Mouse (Mus musculus) hindbrain, embryonic 13.5 days (tissue): ENCODE results near the gene Gins2. TPM values are rescaled to one million over a fixed set of nuclear protein-coding genes. Genes with fewer than 3 reads are reported as not detected.

Source experiments
- ATAC-seq: fragments of 200-750 bp; cut with Nextera tagmentation; 2 replicates; pipeline ENCODE4 v1.8.0; 2017; ENCODE audit warnings: moderate TSS enrichment; ENCODE audit not compliant: low FRiP score
- H3K27ac ChIP-seq: fragments of 300-500 bp; sonication (generic); 2 replicates; pipeline ENCODE4 v1.5.1; 2015; ENCODE audit warnings: inconsistent platforms, mild to moderate bottlenecking, moderate library complexity
- H3K27me3 ChIP-seq: fragments of 300-500 bp; sonication (generic); 2 replicates; pipeline ENCODE4 v1.6.1; 2015; ENCODE audit warnings: mild to moderate bottlenecking, inconsistent platforms
- H3K36me3 ChIP-seq: fragments of 300-500 bp; sonication (generic); 2 replicates; pipeline ENCODE4 v1.6.1; 2015; ENCODE audit warnings: mild to moderate bottlenecking, inconsistent platforms
- H3K4me1 ChIP-seq: fragments of 300-500 bp; sonication (generic); replicated peaks from 2 replicates; pipeline ENCODE4 v1.6.1; 2015; ENCODE audit warnings: inconsistent platforms
- H3K4me2 ChIP-seq: fragments of 300-500 bp; sonication (generic); 2 replicates; pipeline ENCODE4 v1.6.1; 2015; ENCODE audit warnings: inconsistent platforms, mild to moderate bottlenecking, moderate library complexity
- H3K4me3 ChIP-seq: fragments of 300-500 bp; sonication (generic); 2 replicates; pipeline ENCODE4 v1.5.1; 2015; ENCODE audit warnings: mild to moderate bottlenecking, inconsistent platforms
- H3K9ac ChIP-seq: fragments of 300-500 bp; sonication (generic); 2 replicates; pipeline ENCODE4 v1.6.1; 2015; ENCODE audit warnings: mild to moderate bottlenecking, inconsistent platforms
- H3K9me3 ChIP-seq: fragments of 300-500 bp; sonication (generic); 2 replicates; pipeline ENCODE4 v1.6.1; 2016; ENCODE audit warnings: inconsistent platforms
- WGBS: fragments of 180-500 bp; shearing (Covaris S2); methylation state at CpG from one replicate; pipeline ENCODE4 v1.1.7; 2015; 5-methylcytosine and 5-hydroxymethylcytosine counted together
- polyA plus RNA-seq: library from polyadenylated mRNA; unstranded; fragments of >200 nt; fragmentation: Nextera tagmentation; extraction: Ambion mirVana; gene quantifications from 2 replicates; pipeline ENCODE4 v1.2.1, GENCODE M21; 2015

Gene Gins2
- polyA plus RNA-seq, 1 experiment from 2014 or later = 23.1 TPM

DNA sequence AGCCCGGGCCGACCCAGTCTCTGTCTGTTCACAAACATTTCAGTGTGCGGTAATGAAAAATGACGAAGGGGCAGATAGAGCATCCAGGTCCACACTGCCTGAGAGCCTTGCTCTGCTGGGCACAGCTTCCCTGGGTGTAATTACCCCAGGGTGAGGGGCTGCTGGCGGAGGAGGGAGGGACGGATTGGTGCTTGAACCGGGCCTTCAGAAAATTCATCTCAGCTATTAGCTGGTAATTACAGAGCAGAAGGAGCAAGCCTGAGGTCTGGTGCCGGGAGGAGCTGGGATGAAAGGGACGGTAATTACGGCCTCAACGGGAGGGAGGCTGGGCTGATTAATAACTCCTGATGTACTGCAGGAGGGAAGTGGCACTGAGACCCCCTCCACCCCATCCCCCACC, 39.2 kb downstream of the Gins2 start:
- Histone ChIP-seq H3K9me3 (no peaks in the 10 kb centered on the region), H3K4me3 (peak overlapping the region; percentile 15; the same call in 1 of the 2 replicates), H3K27me3 (no peaks in the 10 kb centered on the region), H3K36me3 (peaks cover 10% of the 10 kb centered on the region; the same call in 1 of the 2 replicates), H3K4me1 (peaks cover 100% of the 10 kb centered on the region), H3K9ac (peak overlapping the region; percentile 68), H3K27ac (peak overlapping the region; percentile 95), H3K4me2 (peak overlapping the region; percentile 58)
- WGBS = 6% methylated on average over 11 of the region's 11 CpGs
- ATAC-seq = peak; percentile 52

DNA sequence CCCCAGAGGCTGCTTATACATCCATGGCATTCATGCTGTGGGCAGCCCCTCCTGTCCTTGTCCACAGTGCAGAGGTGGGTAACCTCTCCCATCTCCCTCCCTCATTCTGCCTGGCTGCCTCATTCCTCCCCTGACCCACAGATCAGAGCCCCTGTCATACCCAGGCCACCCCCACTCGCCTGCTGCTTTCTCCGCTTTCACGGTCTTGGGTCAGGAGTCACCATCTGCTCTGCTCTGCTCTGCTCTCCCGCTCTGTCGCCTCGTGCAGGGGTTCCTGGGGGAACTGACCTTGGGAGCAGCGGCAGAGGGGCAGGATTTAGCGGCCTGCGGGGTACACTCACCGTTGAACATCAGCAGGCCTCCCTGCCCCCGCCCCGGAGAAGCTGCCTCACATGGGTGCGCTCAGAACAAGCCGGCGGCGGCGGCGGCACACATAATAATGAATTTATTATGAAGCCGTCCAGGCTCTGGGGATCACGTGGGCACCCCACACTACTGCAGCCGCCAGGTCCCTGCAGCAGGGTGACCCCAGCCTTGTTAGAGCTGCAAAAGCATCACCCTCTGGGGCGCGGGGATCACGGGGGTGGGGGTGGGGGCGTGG, 39.7 kb downstream of the Gins2 start:
- H3K9ac ChIP-seq = peak overlapping the region; percentile 68
- whole genome bisulfite sequencing = 3% methylated on average over 25 of the region's 25 CpGs
- peak overlapping the region; percentile 95 for H3K27ac ChIP-seq
- H3K36me3 ChIP-seq = 0 out of 2 replicates have a peak, but pooled peaks cover 9% of the 10 kb centered on the region
- peaks cover 98% of the 10 kb centered on the region for H3K4me1 ChIP-seq
- peak; percentile 37 for ATAC-seq
- H3K4me3 ChIP-seq = peak overlapping the region; percentile 15; the same call in 1 of the 2 replicates
- H3K4me2 ChIP-seq = peak overlapping the region; percentile 58
- no peaks in the 10 kb centered on the region for H3K9me3 ChIP-seq
- H3K27me3 ChIP-seq = no peaks in the 10 kb centered on the region

- peaks cover 96% of the 10 kb centered on the region for H3K4me1 ChIP-seq
- peak overlapping the region; percentile 46 for H3K9ac ChIP-seq
- H3K9me3 ChIP-seq = no peaks in the 10 kb centered on the region
- no peaks in the 10 kb centered on the region for H3K36me3 ChIP-seq
- H3K4me3 ChIP-seq = no peak overlapping the region
- peak overlapping the region; percentile 95 for H3K27ac ChIP-seq
- H3K27me3 ChIP-seq = no peaks in the 10 kb centered on the region
- ATAC-seq = no peak
- peak overlapping the region; percentile 58 for H3K4me2 ChIP-seq
- 26% methylated on average over 16 of the region's 16 CpGs for WGBS
Observed at GRCm38 (mm10) chr8:120548313-120548761, 40.8 kb downstream of the Gins2 start.

GRCm38 (mm10) chr8:120547562-120547961, 41.5 kb downstream of the Gins2 start:
- no peak for ATAC-seq
- Histone ChIP-seq H3K27ac (peak overlapping the region; percentile 95), H3K9ac (peak overlapping the region; percentile 25; the same call in 1 of the 2 replicates), H3K4me2 (peak overlapping the region; percentile 58; the same call in 1 of the 2 replicates), H3K9me3 (no peaks in the 10 kb centered on the region), H3K36me3 (no peaks in the 10 kb centered on the region), H3K4me3 (no peak overlapping the region), H3K27me3 (no peaks in the 10 kb centered on the region), H3K4me1 (peaks cover 96% of the 10 kb centered on the region)
- WGBS = 68% methylated on average over 9 of the region's 9 CpGs

DNA sequence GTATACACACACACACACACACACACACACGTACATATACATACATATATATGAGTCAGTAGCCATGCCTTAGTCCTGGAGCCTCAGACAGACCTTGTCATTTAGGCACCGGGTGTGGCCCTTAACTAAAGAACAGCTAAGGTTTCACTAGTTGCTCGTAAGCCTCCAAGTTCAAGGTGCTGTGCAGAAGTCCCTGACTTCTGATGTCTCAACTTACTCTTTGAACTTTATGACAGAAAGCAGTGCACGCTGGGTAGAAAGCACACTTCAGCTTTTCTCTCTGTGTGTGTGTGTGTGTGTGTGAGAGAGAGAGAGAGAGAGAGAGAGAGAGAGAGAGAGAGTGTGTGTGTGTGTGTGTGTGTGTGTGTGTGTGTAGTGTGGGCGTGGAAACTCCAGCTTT, 44.9 kb downstream of the Gins2 start:
- Histone ChIP-seq H3K4me1 (peaks cover 94% of the 10 kb centered on the region), H3K4me3 (no peak overlapping the region), H3K27me3 (no peaks in the 10 kb centered on the region), H3K9me3 (no peaks in the 10 kb centered on the region), H3K27ac (no peak overlapping the region), H3K36me3 (no peaks in the 10 kb centered on the region), H3K9ac (no peak overlapping the region), H3K4me2 (no peak overlapping the region)
- WGBS = 90% methylated on average over 5 of the region's 5 CpGs
- ATAC-seq = no peak

DNA sequence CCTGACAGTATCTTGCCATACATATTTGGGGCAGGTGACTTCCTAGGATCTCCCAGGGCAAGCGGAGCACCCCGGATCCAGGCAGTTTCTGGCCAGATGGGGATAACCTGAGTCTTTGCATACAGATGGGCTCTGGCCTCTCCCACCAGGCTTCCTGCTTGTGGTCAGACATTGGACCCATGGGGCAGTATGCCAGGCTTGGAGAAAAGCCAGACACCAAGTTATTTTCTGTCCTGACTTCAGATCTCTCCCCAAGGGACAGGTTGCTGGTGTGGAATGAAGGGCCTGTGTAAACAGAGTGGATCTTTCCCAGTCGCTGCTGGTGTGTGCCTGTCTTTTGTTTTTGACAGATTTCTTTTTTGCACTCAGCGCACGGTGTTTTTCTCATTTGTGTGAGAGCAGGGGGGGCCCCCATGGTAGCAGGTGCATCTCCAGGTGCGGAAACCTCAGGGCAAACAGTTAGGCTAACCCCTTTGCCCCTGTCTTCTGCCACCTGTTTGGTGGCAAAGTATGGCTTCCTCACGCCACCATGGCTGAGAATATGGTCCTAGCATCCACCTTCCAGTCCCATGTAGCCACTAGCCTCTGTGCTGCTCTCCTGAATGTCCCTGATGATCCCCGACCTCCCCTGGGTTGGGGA, 45.6 kb downstream of the Gins2 start:
- no peak for ATAC-seq
- H3K27ac ChIP-seq = peak overlapping the region; percentile 71

GRCm38 (mm10) chr8:120542995-120543394, 46.1 kb downstream of the Gins2 start:
- WGBS = 20% methylated on average over 13 of the region's 13 CpGs
- H3K27ac ChIP-seq = peak overlapping the region; percentile 71
- no peaks in the 10 kb centered on the region for H3K9me3 ChIP-seq
- H3K9ac ChIP-seq = peak overlapping the region; percentile 59; the same call in 1 of the 2 replicates
- ATAC-seq = no peak
- H3K4me1 ChIP-seq = peaks cover 94% of the 10 kb centered on the region
- no peaks in the 10 kb centered on the region for H3K27me3 ChIP-seq
- peak overlapping the region; percentile 21; the same call in 1 of the 2 replicates for H3K4me2 ChIP-seq
- H3K4me3 ChIP-seq = no peak overlapping the region
- no peaks in the 10 kb centered on the region for H3K36me3 ChIP-seq

More for the DNA sequence above, 45.6 kb downstream of the Gins2 start:
- 49% methylated on average over 8 of the region's 8 CpGs for WGBS
- H3K36me3 ChIP-seq = no peaks in the 10 kb centered on the region
- 0 out of 2 replicates have a peak overlapping the region, but pooled peaks have one; percentile 36 for H3K9ac ChIP-seq
- H3K4me1 ChIP-seq = peaks cover 94% of the 10 kb centered on the region
- no peak overlapping the region for H3K4me3 ChIP-seq
- no peaks in the 10 kb centered on the region for H3K27me3 ChIP-seq
- peak overlapping the region; percentile 21; the same call in 1 of the 2 replicates for H3K4me2 ChIP-seq
- H3K9me3 ChIP-seq = no peaks in the 10 kb centered on the region

GRCm38 (mm10) chr8:120539775-120540625, 49.1 kb downstream of the Gins2 start:
- Histone ChIP-seq H3K27me3 (no peaks in the 10 kb centered on the region), H3K9me3 (no peaks in the 10 kb centered on the region), H3K4me1 (peaks cover 93% of the 10 kb centered on the region), H3K27ac (peak overlapping the region; percentile 99), H3K4me3 (peak overlapping the region; percentile 59; the same call in 1 of the 2 replicates), H3K9ac (peak overlapping the region; percentile 87), H3K4me2 (peak overlapping the region; percentile 98), H3K36me3 (no peaks in the 10 kb centered on the region)
- no peak for ATAC-seq
- WGBS = 20% methylated on average over 23 of the region's 23 CpGs

DNA sequence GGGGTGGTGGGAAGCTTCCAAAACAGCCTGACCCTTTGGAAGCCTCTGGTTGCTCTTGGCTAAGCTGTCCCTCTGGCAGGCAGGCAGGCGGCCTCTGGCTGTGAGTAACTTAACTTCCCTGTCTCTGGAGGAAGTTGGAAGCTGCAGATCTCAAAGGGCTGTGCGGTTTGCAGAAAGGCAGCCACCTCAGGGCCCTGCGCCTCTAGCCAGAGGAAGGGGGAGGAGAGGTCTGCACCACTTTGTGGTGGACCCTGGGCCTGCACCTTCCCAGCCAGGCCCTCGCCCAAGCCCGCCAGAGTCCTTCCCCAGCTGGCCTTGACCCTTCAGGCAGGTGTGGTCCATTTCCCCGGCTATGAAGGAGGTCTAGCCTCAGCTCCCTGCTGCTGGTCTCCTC, 49.7 kb downstream of the Gins2 start:
- Histone ChIP-seq H3K27ac (peak overlapping the region; percentile 99), H3K4me3 (peak overlapping the region; percentile 59), H3K4me2 (peak overlapping the region; percentile 98), H3K27me3 (no peaks in the 10 kb centered on the region), H3K9ac (peak overlapping the region; percentile 87), H3K36me3 (no peaks in the 10 kb centered on the region), H3K4me1 (peaks cover 96% of the 10 kb centered on the region), H3K9me3 (no peaks in the 10 kb centered on the region)
- ATAC-seq = no peak
- WGBS = 43% methylated on average over 6 of the region's 6 CpGs

DNA sequence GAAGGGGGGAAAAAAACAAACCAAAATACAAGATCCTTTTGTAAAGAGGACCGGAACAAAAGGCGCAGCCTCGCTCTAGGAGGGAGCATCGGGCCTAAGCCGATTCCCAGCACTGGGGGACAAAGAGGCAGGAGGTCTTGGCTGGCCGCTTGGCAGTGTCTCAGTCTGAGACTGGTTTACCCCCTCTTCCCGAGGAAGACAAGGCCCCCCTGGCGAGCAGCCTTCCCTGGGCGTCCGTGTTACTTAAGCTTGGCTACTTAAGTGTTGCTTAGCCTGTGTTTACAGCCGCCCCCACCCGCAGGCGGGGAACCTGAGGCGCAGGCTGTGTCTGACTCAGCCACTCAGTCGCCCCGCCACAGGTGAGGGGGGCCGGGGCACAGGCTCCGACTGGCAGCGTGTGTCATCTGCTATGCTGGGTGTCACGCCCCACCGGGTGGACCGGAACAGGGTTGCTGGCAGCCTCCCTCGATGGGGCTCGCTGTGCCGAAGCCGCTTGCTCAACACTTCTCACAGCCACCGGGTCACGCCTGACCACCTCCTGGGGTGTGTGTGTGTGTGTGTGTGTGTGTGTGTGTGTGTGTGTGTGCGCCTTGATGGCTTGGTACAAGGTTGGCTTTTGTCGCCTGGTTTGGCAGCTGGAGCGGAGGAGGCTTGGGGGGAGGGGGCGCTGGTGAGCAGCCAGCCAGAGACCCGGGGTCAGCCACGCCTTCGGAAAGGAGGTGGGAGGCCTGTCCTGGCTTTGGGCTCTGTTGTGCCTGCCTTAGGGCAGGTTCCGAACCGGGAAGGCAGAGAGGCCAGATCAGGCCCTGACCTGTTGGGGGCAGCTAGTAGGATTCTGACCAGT, 50.5 kb downstream of the Gins2 start:
- whole genome bisulfite sequencing = under 1% methylated on average over 35 of the region's 37 CpGs
- Histone ChIP-seq H3K9me3 (no peaks in the 10 kb centered on the region), H3K4me2 (peak overlapping the region; percentile 98), H3K4me1 (peaks cover 97% of the 10 kb centered on the region), H3K9ac (peak overlapping the region; percentile 87), H3K27ac (peak overlapping the region; percentile 99), H3K36me3 (no peaks in the 10 kb centered on the region), H3K4me3 (peak overlapping the region; percentile 59), H3K27me3 (no peaks in the 10 kb centered on the region)
- peak; percentile 44; the same call in 1 of the 2 replicates for ATAC-seq

GRCm38 (mm10) chr8:120537818-120538396, 51.2 kb downstream of the Gins2 start:
- H3K4me2 ChIP-seq = peak overlapping the region; percentile 98
- peak overlapping the region; percentile 59 for H3K4me3 ChIP-seq
- ATAC-seq = peak; percentile 47
- no peaks in the 10 kb centered on the region for H3K9me3 ChIP-seq
- H3K9ac ChIP-seq = peak overlapping the region; percentile 87
- H3K27ac ChIP-seq = peak overlapping the region; percentile 99
- peaks cover 97% of the 10 kb centered on the region for H3K4me1 ChIP-seq
- no peaks in the 10 kb centered on the region for H3K36me3 ChIP-seq
- no peaks in the 10 kb centered on the region for H3K27me3 ChIP-seq
- 1% methylated on average over 38 of the region's 46 CpGs for WGBS
